Mouse (Mus musculus) stomach, postnatal 0 days (tissue): ENCODE measurements around the gene Syce2.

Experiments used
- CTCF ChIP-seq: IDR thresholded peaks from 2 replicates; pipeline ENCODE4 v1.5.1; 2016; ENCODE audit warnings: antibody characterized with exemption, low read depth, mild to moderate bottlenecking, moderate library complexity
- EP300 ChIP-seq: optimal IDR thresholded peaks from 2 replicates; pipeline ENCODE3; 2016; ENCODE audit warnings: antibody characterized with exemption

- TF ChIP-seq CTCF (no peak), EP300 (no peak)
Observed at GRCm38 (mm10) chr8:84935489-84935888, 63.6 kb downstream of the Syce2 start.
